Mouse (Mus musculus) lung, postnatal 25 days (tissue): ENCODE measurements around the gene Zc3h13.

ENCODE experiments used
- DNase-seq: peaks from one replicate; pipeline ENCODE4 v3.0.0; 2022; ENCODE audit warnings: low spot score

The Zc3h13 gene

GRCm38 (mm10) chr14:75284193-75284915 lies at the start of gene Zc3h13:
Gene Zc3h13, plus strand, starts transcription at chr14:75284373.
- peak; percentile 95 for DNase-seq

DNA sequence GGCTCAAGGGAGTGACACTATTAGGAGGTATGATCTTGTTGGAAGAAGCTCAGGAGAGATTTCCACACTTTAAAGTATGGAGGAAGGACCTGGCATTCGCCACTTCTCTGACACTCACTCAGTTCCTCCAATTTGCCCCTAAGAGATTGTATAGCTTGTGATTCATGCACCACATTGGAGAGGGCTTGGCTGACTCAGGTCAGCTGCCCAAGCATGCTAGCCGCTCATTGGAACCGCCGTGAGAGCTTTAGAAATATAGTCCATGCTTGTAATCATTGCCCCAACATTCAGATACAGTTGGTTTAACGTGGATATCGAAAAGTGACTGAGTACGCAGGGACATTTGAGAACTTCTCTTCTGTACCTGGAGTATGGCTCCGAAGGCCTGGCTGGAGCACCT lies 48.6 kb upstream of the Zc3h13 start:
- DNase-seq = no peak

GRCm38 (mm10) chr14:75235955-75236635 lies 48.1 kb upstream of the Zc3h13 start:
- no peak for DNase-seq

DNA sequence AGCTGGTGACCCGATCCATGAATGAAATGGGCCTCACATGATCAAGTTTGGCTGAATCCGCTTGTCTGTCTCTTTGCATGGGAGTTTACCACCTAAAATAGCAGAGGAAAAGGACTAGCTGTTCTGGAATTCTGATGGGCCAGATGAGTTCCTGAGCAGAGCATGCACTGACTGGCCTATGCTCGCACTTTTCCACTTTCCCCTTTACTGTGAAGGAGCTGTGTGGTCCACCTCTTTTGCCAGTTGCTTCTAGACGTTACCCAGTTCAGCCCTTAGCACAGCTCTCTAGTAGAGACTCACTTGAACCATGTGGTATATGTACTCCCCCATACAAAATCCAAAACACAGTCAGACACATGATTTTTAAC lies 47.6 kb upstream of the Zc3h13 start:
- DNase-seq = no peak

DNA sequence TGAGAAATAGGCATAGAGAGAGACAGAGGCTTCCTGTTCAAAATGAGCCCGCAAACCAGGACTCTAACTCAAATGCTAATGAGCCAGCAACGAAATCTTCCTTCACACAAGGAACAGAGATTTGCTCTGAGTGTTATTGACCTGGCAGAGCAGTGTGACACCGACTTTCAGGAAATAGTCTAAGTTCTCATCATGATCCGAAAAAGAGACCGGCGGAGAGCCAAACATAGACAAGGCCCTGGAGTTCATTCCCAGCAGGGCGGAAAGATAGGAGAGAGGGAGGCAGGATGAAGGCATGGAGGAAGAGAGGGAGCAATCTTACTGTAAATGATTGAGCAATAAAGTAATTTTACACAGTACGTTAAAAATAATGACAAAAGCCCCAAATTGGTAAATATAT lies 47.1 kb upstream of the Zc3h13 start:
- DNase-seq = no peak

GRCm38 (mm10) chr14:75238054-75238692 lies 46.0 kb upstream of the Zc3h13 start:
- DNase-seq = no peak

- DNase-seq = no peak
Measured at GRCm38 (mm10) chr14:75242087-75242486, 42.1 kb upstream of the Zc3h13 start, which contains the start of gene Cpb2. Gene Cpb2, plus strand, starts transcription at chr14:75242287.

- no peak for DNase-seq
Measured at GRCm38 (mm10) chr14:75246024-75247000, 37.9 kb upstream of the Zc3h13 start.

DNA sequence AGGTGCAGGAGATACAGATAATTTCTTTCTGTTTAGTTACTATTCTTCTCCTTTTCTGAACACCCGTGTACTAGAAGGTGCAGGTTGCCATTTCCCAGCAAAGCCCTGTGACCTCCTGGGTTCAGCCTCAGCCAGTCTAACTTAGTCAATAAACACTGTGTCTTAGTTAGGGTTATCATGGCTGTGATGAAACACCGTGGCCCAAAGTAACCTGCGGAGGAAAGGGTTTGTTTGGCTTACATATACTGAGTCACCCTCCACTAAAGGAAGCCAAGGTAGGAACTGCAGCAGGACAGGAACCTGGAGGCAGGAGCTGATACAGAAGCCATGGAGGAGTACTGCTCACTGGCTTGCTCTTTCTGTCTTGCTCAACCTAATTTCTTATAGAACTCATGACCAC lies 33.7 kb upstream of the Zc3h13 start:
- no peak for DNase-seq

- DNase-seq = no peak
Measured at GRCm38 (mm10) chr14:75256521-75256920, 27.7 kb upstream of the Zc3h13 start.

DNA sequence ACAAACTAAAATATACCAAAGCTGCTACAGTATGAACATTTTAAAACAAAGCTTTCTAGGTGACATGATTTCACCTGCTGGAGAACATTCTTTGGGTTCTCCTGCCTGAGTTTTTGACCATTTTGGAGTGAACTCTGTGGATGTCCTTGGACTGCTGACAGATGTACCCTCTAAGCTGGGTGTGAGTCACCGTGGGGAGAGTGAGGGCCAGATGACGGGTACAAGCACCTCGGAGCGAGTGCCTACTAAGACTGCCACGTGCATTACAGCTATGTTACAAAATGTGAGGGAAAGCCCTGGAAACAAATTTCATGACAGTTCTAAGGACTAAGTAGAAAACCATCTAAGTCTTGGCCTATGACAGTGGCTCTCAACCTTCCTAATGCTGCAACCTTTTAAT lies 14.6 kb upstream of the Zc3h13 start:
- no peak for DNase-seq

GRCm38 (mm10) chr14:75279716-75280115 lies 4.5 kb upstream of the Zc3h13 start:
- DNase-seq = no peak

DNA sequence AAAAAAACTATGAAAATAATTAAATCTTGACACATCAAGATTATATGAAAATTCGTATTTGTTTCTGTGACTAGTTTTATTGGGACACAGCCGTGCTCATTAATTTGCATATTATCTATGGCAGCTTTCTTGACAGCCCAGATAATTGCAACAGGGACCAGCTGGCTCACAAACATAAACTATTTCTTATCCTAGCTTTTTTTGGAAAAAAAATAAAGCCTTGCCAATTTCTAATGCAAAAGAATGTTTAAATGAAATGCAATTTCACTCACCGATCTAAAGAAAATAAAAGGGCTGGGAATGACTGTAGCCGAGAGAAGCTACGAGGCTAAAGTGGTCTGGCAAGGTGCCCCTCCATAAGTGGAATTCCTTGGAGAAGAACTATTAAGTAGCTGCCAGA lies 3.8 kb upstream of the Zc3h13 start:
- DNase-seq = no peak

- peak; percentile 3 for DNase-seq
Measured at GRCm38 (mm10) chr14:75283609-75284192, 472 bp upstream of the Zc3h13 start.

GRCm38 (mm10) chr14:75301081-75301480 lies 16.9 kb downstream of the Zc3h13 start:
- DNase-seq = no peak

DNA sequence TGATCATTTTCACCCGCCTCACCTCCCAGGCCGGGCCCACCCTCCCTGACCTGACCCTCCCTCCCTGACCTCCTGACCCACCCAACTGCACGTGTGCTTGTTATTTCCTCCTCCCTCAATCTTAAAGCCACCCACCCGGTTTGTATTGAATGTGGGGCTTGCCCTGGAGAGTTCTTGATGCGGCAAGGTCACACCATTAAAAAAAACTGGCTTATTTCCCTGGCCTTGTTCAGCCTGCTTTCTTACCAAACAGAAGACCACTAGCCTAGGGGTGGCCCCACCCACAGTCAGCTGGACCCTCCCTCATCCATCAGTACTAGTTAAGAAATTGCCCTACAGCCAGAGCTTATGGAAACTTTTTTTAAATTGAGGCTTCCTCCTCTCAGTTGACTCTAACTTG lies 19.6 kb downstream of the Zc3h13 start:
- DNase-seq = no peak

GRCm38 (mm10) chr14:75307855-75308254 lies 23.7 kb downstream of the Zc3h13 start:
- no peak for DNase-seq

DNA sequence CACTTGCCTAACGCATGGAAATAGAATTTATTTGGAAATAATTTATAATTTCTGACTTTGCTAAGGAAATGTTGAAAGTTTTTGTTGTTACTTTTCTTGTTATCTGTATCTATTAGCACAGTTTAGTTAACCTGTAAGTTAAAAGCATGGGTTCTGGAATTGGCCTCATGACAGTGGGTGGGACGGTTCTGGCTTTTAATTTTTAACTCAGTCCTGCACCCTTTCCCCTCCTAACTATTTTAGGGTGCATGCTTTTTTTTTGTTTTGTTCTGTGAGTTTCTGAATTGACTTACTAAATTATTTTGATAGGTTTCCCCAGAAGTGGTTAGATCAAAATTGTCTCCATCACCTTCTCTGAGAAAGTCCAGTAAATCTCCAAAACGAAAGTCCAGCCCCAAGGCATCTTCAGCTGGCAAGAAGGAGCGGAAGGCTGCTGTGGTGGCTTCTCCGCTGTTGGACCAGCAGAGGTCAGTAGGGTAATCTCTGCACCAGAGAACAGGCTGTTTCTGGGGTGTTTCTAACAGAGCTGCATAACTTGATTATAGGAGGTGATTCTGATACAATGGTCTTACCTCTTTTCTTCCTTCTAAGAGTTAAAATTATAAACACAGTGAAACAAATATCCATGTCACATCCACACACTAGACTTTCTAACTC lies 25.3 kb downstream of the Zc3h13 start:
- no peak for DNase-seq

DNA sequence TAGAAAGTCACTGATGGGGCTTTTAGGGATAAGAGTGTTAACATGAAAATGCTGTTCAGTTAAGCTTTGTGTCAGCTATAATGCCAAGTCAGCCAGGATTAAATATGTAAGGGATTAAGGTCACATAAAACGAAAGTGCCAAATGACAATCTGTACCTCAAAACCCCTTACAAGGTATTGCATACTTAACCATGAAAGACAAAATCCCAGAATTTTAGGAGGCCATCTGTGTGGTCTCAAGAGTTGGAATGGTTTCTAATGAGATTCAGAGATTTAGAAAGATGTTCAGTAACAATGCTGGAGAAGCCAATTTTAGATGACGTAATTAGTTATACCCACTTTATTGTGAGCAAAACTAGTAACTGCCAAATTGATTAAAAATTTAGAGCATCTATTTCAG lies 30.3 kb downstream of the Zc3h13 start:
- no peak for DNase-seq

DNA sequence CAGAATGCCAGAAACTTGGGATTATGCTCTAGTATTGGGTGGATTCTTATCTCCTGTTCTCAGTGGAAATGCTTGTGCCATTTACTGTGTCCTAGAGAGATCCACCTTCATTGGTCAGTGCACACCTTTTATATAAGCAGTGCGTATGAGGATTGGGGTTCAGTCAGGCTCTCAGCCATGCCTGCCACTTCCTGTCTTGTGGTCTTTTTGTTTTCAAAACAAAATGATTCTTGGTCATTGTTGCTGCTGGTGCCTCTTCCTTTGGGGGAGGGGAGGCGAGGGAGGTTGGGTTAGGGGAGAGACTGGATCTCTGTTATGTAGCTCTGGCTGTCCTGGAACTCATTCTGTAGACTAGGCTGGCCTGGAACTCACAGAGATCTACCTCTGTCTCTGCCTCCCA lies 34.6 kb downstream of the Zc3h13 start:
- no peak for DNase-seq

GRCm38 (mm10) chr14:75320269-75320668 lies 36.1 kb downstream of the Zc3h13 start:
- no peak for DNase-seq
